Mouse (Mus musculus) bone marrow macrophage, adult 2 months (primary cell): ENCODE measurements around the gene Abcc4. TPM values are rescaled to one million over a fixed set of nuclear protein-coding genes. Genes with fewer than 3 reads are reported as not detected.
A peak's percentile ranks its signal among the peaks of the same experiment; 100 is the strongest.

Experiments
- H3K27ac ChIP-seq: 2 replicates; pipeline ENCODE4 v1.5.1; 2012; ENCODE audit warnings: low read depth, low read length; ENCODE audit not compliant: insufficient read depth
- H3K4me1 ChIP-seq: 2 replicates; pipeline ENCODE4 v1.6.1; 2012; ENCODE audit warnings: low read length; ENCODE audit not compliant: control insufficient read depth, insufficient read depth
- H3K4me3 ChIP-seq: 2 replicates; pipeline ENCODE4 v1.5.1; 2012; ENCODE audit warnings: mild to moderate bottlenecking, low read length, moderate library complexity; ENCODE audit not compliant: insufficient read depth
- CTCF ChIP-seq: IDR thresholded peaks from 2 replicates; pipeline ENCODE4 v1.5.1; 2012; ENCODE audit warnings: low read depth, mild to moderate bottlenecking, low read length, moderate library complexity
- POLR2A ChIP-seq: IDR thresholded peaks from 2 replicates; pipeline ENCODE4 v1.6.1; 2012; ENCODE audit warnings: mild to moderate bottlenecking, low read depth, low read length, borderline replicate concordance
- polyA plus RNA-seq: library from polyadenylated mRNA; stranded (reverse); fragments of >200 nt; gene quantifications from 2 replicates; pipeline ENCODE4 v1.2.4, GENCODE M21; 2012; ENCODE audit not compliant: missing spikeins, insufficient read depth, insufficient read length

The Abcc4 gene
- polyA plus RNA-seq, 1 experiment: 8.6 TPM

- TF ChIP-seq POLR2A: no peak
- H3K27ac ChIP-seq: no peak overlapping the region
- H3K4me3 ChIP-seq: no peak overlapping the region
- H3K4me1 ChIP-seq: peaks cover 12% of the 10 kb centered on the region
Measured at GRCm38 (mm10) chr14:118713408-118713807, 7.4 kb upstream of the Abcc4 start.

GRCm38 (mm10) chr14:118712889-118713288 is 6.9 kb upstream of the Abcc4 start:
- TF ChIP-seq CTCF: no peak
- no peak for TF ChIP-seq POLR2A
- Histone ChIP-seq H3K4me3 (no peak overlapping the region), H3K27ac (no peak overlapping the region), H3K4me1 (peaks cover 12% of the 10 kb centered on the region)

DNA sequence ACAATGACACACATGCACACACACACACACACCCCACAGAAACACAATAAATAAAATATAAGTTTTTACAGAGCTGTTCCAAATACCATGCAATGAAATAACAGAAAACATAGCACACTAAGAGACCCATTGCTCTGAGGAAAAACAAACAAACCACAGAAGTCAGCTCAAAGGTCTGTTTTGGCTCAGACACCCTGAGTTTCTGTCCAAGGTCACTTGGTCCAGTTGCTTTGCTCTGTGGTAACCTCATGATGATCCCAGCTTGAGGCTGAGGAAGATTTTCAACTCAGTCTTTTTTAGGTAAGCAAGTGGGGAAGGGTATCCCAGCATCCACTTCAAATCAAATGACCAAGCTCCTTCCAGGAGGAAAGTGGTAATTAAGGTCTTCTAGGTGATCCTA is 4.9 kb upstream of the Abcc4 start:
- Histone ChIP-seq H3K4me1 (peaks cover 18% of the 10 kb centered on the region), H3K27ac (no peak overlapping the region), H3K4me3 (no peak overlapping the region)
- TF ChIP-seq CTCF (no peak), POLR2A (no peak)

GRCm38 (mm10) chr14:118709736-118710135 is 3.7 kb upstream of the Abcc4 start:
- peak overlapping the region; percentile 48 for H3K4me3 ChIP-seq
- peaks cover 21% of the 10 kb centered on the region for H3K4me1 ChIP-seq
- H3K27ac ChIP-seq: peak overlapping the region; percentile 37
- TF ChIP-seq POLR2A (no peak), CTCF (no peak)

DNA sequence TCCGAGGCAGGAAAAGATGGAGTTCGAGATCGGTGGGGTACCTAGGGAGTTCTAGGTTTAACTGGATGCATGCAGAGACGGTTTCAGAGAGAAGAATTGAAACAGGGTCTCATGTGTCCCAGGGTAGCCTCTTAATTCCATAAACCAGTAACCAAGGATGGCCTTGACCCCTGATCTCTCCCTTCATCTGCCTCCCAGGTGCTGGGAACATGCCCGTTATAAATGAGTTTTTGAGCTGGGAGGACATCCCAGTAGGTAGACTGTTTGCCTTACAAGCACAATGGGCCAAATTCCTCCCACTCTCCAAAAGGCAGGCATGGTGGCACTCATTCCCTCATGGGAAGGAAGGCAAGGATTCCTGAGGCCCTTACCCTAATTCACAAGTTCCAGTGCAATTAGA is 2.1 kb upstream of the Abcc4 start:
- no peak overlapping the region for H3K27ac ChIP-seq
- peaks cover 21% of the 10 kb centered on the region for H3K4me1 ChIP-seq
- TF ChIP-seq CTCF (no peak), POLR2A (no peak)
- H3K4me3 ChIP-seq: no peak overlapping the region

DNA sequence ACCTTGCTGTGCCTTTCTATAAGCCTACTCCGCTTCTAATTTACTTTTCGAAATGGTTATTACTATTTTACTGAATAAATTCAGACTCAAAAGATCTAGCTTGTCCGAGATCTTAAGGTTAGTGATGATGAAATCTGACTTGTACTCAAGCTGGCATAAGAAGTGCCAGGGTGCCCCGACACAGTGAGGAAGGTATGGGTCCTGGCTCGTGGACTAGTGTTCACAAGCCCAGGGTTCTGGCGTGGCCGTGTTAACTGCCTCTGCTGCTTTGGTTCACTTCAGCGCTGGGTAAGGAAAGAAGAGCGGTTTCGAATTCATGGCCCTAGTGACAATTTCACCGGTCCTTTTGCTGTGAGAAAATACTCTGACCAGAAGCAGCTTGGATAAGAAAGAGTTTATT is 943 bp upstream of the Abcc4 start:
- H3K4me1 ChIP-seq: peaks cover 21% of the 10 kb centered on the region
- H3K27ac ChIP-seq: no peak overlapping the region
- TF ChIP-seq POLR2A (no peak), CTCF (no peak)
- no peak overlapping the region for H3K4me3 ChIP-seq

- peaks cover 26% of the 10 kb centered on the region for H3K4me1 ChIP-seq
- no peak overlapping the region for H3K27ac ChIP-seq
- TF ChIP-seq CTCF (no peak), POLR2A (no peak)
- peak overlapping the region; percentile 78 for H3K4me3 ChIP-seq
Measured at GRCm38 (mm10) chr14:118705465-118705807, 583 bp downstream of the Abcc4 start.

DNA sequence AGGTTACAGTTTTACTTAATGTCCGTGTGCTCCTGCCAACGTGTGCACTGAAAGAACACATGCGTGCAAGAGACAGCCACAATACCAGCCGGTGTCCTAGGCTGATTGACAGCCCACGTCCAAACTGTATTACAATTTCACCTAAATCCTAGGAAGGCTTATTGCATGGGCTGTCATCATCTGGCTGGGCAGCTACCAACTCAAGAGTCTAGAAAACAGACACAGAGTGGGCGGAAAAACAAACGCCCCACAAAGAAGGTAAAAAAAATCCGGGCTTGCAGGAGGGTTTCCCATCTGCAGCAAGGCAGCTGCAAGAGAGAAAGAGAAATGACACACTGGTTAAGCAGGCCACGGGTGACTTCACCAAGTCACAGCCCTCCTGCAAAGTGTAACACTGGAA is 2.7 kb downstream of the Abcc4 start:
- no peak for TF ChIP-seq CTCF
- TF ChIP-seq POLR2A: no peak
- Histone ChIP-seq H3K4me1 (peaks cover 24% of the 10 kb centered on the region), H3K27ac (no peak overlapping the region), H3K4me3 (no peak overlapping the region)

DNA sequence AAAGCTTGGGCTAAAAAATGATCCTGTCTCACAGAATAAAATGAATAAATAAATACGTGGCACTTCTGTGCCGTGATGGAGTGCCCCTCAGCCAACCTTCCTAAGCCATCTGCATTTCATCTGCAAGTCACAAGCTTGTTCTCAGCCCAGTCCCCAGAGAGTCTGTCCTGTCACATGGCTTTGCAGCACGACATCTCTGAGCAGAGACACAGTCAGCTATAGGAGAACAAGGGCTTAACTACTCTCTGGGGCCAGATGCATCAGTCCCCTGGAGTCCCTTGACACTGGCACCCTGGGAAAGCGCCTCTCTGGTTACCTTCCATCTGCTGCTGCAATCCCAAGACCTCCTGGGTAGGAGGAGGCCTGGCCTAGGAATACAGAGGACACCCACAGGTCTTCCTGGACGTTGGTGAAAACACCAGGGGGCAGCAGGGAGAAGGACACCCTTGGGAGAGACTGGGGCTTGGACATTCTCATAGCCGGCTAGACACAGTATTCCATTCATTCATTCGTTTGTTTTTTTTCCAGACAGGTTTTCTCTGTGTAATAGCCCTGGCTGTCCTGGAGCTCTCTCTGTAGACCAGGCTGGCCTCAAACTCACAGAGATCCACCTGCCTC is 3.9 kb downstream of the Abcc4 start:
- H3K27ac ChIP-seq: no peak overlapping the region
- TF ChIP-seq POLR2A (no peak), CTCF (peak; percentile 28; the same call in 1 of the 2 replicates)
- H3K4me3 ChIP-seq: no peak overlapping the region
- H3K4me1 ChIP-seq: peaks cover 22% of the 10 kb centered on the region

DNA sequence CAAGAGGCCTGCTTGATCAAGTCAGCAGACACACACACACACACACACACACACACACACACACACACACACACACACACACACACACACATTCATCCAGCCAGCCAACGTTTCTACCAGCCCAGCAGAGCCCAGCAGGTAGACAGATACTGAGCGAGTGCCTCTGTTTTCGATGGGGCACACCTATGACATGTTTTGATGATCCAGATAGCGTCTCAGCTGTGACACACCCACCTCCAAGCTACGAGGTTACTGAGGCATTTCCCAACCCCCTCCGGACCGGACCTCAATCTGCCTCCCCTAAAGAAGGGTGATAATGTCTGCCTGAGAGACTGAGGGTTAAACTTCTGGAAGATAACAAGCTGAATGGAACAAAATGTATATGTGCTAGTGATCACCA is 5.4 kb downstream of the Abcc4 start:
- TF ChIP-seq POLR2A (no peak), CTCF (no peak)
- H3K27ac ChIP-seq: no peak overlapping the region
- peaks cover 22% of the 10 kb centered on the region for H3K4me1 ChIP-seq
- no peak overlapping the region for H3K4me3 ChIP-seq

DNA sequence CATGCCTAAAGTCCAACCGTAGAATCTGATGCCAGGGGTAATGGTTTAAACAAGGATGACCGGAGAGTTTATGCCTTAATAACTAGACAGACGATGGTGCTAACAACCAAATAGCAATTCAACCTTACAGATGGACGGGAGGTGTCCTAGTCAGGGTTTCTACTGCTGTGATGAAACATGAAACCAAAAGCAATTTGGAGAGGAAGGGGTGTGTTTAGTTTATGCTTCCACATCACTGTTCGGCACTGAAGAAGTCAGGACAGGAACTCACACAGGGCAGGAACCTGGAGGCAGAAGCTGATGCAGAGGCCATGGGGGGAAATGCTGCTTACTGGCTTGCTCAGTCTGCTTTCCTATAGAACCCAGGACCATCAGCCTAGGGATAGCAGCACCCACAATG is 6.1 kb downstream of the Abcc4 start:
- Histone ChIP-seq H3K4me3 (no peak overlapping the region), H3K27ac (no peak overlapping the region), H3K4me1 (peaks cover 22% of the 10 kb centered on the region)
- TF ChIP-seq POLR2A (no peak), CTCF (no peak)
